Mouse (Mus musculus) C2C12 (cell line): ENCODE data around the gene Plxdc1. TPM values are rescaled to one million over a fixed set of nuclear protein-coding genes. Genes with fewer than 3 reads are reported as not detected.

ENCODE experiments used
- H3K27me3 ChIP-seq: one replicate; pipeline ENCODE4 v1.6.1; 2011; ENCODE audit not compliant: control insufficient read depth, insufficient read depth, insufficient read length
- H3K36me3 ChIP-seq: one replicate; pipeline ENCODE4 v1.6.1; 2011; ENCODE audit not compliant: control insufficient read depth, insufficient read depth
- H3K4me3 ChIP-seq: one replicate; pipeline ENCODE4 v1.5.1; 2011; ENCODE audit warnings: mild to moderate bottlenecking, control low read depth; ENCODE audit not compliant: poor library complexity, insufficient read depth, severe bottlenecking
- H3K79me2 ChIP-seq: one replicate; pipeline ENCODE4 v1.6.1; 2011; ENCODE audit not compliant: control insufficient read depth, insufficient read depth
- H3K79me3 ChIP-seq: one replicate; pipeline ENCODE4 v1.6.1; 2011; ENCODE audit warnings: low read depth, control low read depth
- H3ac ChIP-seq: one replicate; pipeline ENCODE3; 2011; ENCODE audit warnings: low read depth; ENCODE audit not compliant: control insufficient read depth, insufficient read length
- CEBPB ChIP-seq: IDR thresholded peaks from one replicate; pipeline ENCODE4 v1.6.1; 2011; ENCODE audit warnings: low read depth, mild to moderate bottlenecking, control low read depth, moderate library complexity
- CTCF ChIP-seq: IDR thresholded peaks from one replicate; pipeline ENCODE4 v1.5.1; 2011; ENCODE audit not compliant: control insufficient read depth, insufficient read depth, insufficient read length
- FOSL1 ChIP-seq: IDR thresholded peaks from one replicate; pipeline ENCODE4 v1.8.0; 2011; ENCODE audit warnings: mild to moderate bottlenecking, low read length; ENCODE audit not compliant: poor library complexity, insufficient read depth, severe bottlenecking
- MAX ChIP-seq: IDR thresholded peaks from one replicate; pipeline ENCODE4 v1.6.1; 2011; ENCODE audit warnings: mild to moderate bottlenecking, control low read depth
- MYOD1 ChIP-seq: IDR thresholded peaks from one replicate; pipeline ENCODE4 v1.6.1; 2011; ENCODE audit warnings: low read depth; ENCODE audit not compliant: control insufficient read depth, insufficient read length
- MYOG ChIP-seq: IDR thresholded peaks from one replicate; pipeline ENCODE4 v1.6.1; 2011; ENCODE audit not compliant: control insufficient read depth, insufficient read length; ENCODE audit errors: extremely low read depth
- USF1 ChIP-seq: IDR thresholded peaks from one replicate; pipeline ENCODE4 v1.6.1; 2011; ENCODE audit warnings: low read depth, mild to moderate bottlenecking, control low read depth, moderate library complexity
- polyA plus RNA-seq: library from polyadenylated mRNA; unstranded; fragments of >200 nt; fragmentation: generic; extraction: Trizol; gene quantifications from one replicate; pipeline ENCODE4 v1.2.1, GENCODE M21; 2012; ENCODE audit warnings: missing spikeins

The Plxdc1 gene
- polyA plus RNA-seq, 1 experiment = 0.25 TPM

- peaks cover 1% of the 10 kb centered on the region for H3K36me3 ChIP-seq
Observed at GRCm38 (mm10) chr11:98012831-98013230, 26.6 kb upstream of the Plxdc1 start.

GRCm38 (mm10) chr11:98011716-98012115 is 25.5 kb upstream of the Plxdc1 start:
- no peaks in the 10 kb centered on the region for H3K79me2 ChIP-seq
- H3K4me3 ChIP-seq = no peak overlapping the region
- TF ChIP-seq CTCF (no peak), MYOD1 (no peak), MAX (no peak), CEBPB (no peak), MYOG (no peak), USF1 (no peak), FOSL1 (no peak)
- H3ac ChIP-seq = no peak overlapping the region
- no peaks in the 10 kb centered on the region for H3K27me3 ChIP-seq
- H3K79me3 ChIP-seq = no peaks in the 10 kb centered on the region
- peaks cover 3% of the 10 kb centered on the region for H3K36me3 ChIP-seq

More at GRCm38 (mm10) chr11:98012831-98013230, 26.6 kb upstream of the Plxdc1 start:
- no peak overlapping the region for H3K4me3 ChIP-seq
- no peak for TF ChIP-seq CEBPB
- TF ChIP-seq FOSL1 = no peak
- TF ChIP-seq MAX = no peak
- TF ChIP-seq MYOD1 = no peak
- TF ChIP-seq CTCF = no peak
- TF ChIP-seq MYOG = no peak
- TF ChIP-seq USF1 = no peak
- H3K27me3 ChIP-seq = no peaks in the 10 kb centered on the region
- no peaks in the 10 kb centered on the region for H3K79me3 ChIP-seq
- H3K79me2 ChIP-seq = no peaks in the 10 kb centered on the region
- no peak overlapping the region for H3ac ChIP-seq

GRCm38 (mm10) chr11:98008087-98008486 is 21.8 kb upstream of the Plxdc1 start:
- H3K4me3 ChIP-seq = no peak overlapping the region
- no peaks in the 10 kb centered on the region for H3K27me3 ChIP-seq
- H3ac ChIP-seq = no peak overlapping the region
- no peaks in the 10 kb centered on the region for H3K79me3 ChIP-seq
- peaks cover 3% of the 10 kb centered on the region for H3K36me3 ChIP-seq
- no peaks in the 10 kb centered on the region for H3K79me2 ChIP-seq
- no peak for TF ChIP-seq MYOD1
- TF ChIP-seq FOSL1 = no peak
- TF ChIP-seq CEBPB = no peak
- no peak for TF ChIP-seq CTCF
- TF ChIP-seq MAX = no peak
- TF ChIP-seq USF1 = no peak
- no peak for TF ChIP-seq MYOG

- H3K36me3 ChIP-seq = peaks cover 3% of the 10 kb centered on the region
Observed at GRCm38 (mm10) chr11:98005686-98006085, 19.4 kb upstream of the Plxdc1 start.

GRCm38 (mm10) chr11:98005076-98005475 is 18.8 kb upstream of the Plxdc1 start:
- Histone ChIP-seq H3K4me3 (no peak overlapping the region), H3ac (no peak overlapping the region), H3K79me3 (no peaks in the 10 kb centered on the region), H3K79me2 (no peaks in the 10 kb centered on the region), H3K27me3 (no peaks in the 10 kb centered on the region), H3K36me3 (peaks cover 3% of the 10 kb centered on the region)
- TF ChIP-seq USF1 = no peak
- TF ChIP-seq MYOG = no peak
- no peak for TF ChIP-seq MYOD1
- no peak for TF ChIP-seq FOSL1
- no peak for TF ChIP-seq CTCF
- TF ChIP-seq MAX = no peak
- TF ChIP-seq CEBPB = no peak

More at GRCm38 (mm10) chr11:98005686-98006085, 19.4 kb upstream of the Plxdc1 start:
- Histone ChIP-seq H3ac (no peak overlapping the region), H3K79me2 (no peaks in the 10 kb centered on the region), H3K79me3 (no peaks in the 10 kb centered on the region), H3K4me3 (no peak overlapping the region), H3K27me3 (no peaks in the 10 kb centered on the region)
- TF ChIP-seq CTCF (no peak), USF1 (no peak), MAX (no peak), MYOG (no peak), FOSL1 (no peak), MYOD1 (no peak), CEBPB (no peak)

GRCm38 (mm10) chr11:98004161-98004560 is 17.9 kb upstream of the Plxdc1 start:
- TF ChIP-seq MYOG (no peak), CTCF (no peak), USF1 (no peak), MYOD1 (no peak), MAX (no peak), FOSL1 (no peak), CEBPB (no peak)
- no peaks in the 10 kb centered on the region for H3K79me2 ChIP-seq
- no peak overlapping the region for H3ac ChIP-seq
- peaks cover 3% of the 10 kb centered on the region for H3K36me3 ChIP-seq
- no peak overlapping the region for H3K4me3 ChIP-seq
- H3K79me3 ChIP-seq = no peaks in the 10 kb centered on the region
- no peaks in the 10 kb centered on the region for H3K27me3 ChIP-seq
